ENCODE assay signal across 13 mouse cellular contexts in the genomic region with DNA sequence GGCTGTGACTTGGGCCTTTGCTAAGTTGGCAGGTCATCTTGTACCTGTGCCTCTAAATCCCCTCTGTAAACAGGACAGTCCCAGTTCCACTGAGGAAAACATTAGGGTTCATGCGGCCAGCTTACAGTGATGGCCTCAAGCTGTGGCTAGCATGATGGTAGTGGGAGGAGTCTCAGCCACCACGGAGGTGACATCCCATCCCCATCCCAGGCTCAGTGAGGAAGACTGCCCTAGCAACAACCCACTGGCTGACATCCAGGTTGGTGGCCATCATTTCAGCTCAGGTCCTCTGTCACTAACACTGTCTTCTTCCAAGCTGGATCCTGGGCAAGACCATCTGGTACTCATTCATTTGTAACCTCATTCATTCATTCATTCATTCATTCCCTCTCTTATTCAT. TPM values are rescaled to one million over a fixed set of nuclear protein-coding genes. Genes with fewer than 3 reads are reported as not detected.
DNase-seq lines count a peak whose midpoint lies in the region; ATAC-seq lines count a peak whose summit lies in the region.
"Had no signal": no experiment of that assay in that cellular context is flagged by ENCODE, and none has a peak within 500 bp of the region (broad histone marks: within the 10 kb centered on the region; RNA-seq: fewer than 3 reads in every experiment).

No protein-coding gene starts in this region.

- peak; percentile 68 for DNase-seq in cerebellum, adult 11-12 months
- no peak for DNase-seq in cerebellum, adult 9-10 months
- DNase-seq in limb, embryonic 10.5 days (ENCODE audit: low spot score), result no peak
- no peak for DNase-seq in hindbrain, embryonic 14.5 days (ENCODE audit: low spot score)
- DNase-seq in urinary bladder, adult 18-20 months (ENCODE audit: low spot score in 2 of 2), result no peak
- no peak for DNase-seq in kidney, adult 9 months
- DNase-seq: kidney, adult 8-10 months; thymus, postnatal 14 days had no signal

- ATAC-seq in limb, embryonic 12.5 days (ENCODE audit: insufficient number of reproducible peaks, insufficient read depth, low FRiP score, low TSS enrichment, low read depth), result peak; percentile 40; the same call in 1 of the 2 replicates
- no peak for ATAC-seq in hindbrain, embryonic 14.5 days (ENCODE audit: low FRiP score)
- no peak for ATAC-seq in neural tube, embryonic 13.5 days (ENCODE audit: low read depth)

- no peak overlapping the region for H3K4me3 ChIP-seq in limb, embryonic 12.5 days (replicated peaks)
- H3K4me3 ChIP-seq in limb, embryonic 10.5 days, result no peak overlapping the region
- no peak overlapping the region for H3K4me3 ChIP-seq in hindbrain, embryonic 14.5 days (replicated peaks; ENCODE audit: low read length)
- no peak overlapping the region for H3K4me3 ChIP-seq in neural tube, embryonic 13.5 days
- H3K4me3 ChIP-seq: heart, embryonic 13.5 days; stomach, embryonic 15.5 days had no signal

- H3K9me3 ChIP-seq in limb, embryonic 12.5 days, result no peaks in the 10 kb centered on the region
- no peaks in the 10 kb centered on the region for H3K9me3 ChIP-seq in limb, embryonic 10.5 days (replicated peaks)
- H3K9me3 ChIP-seq in hindbrain, embryonic 14.5 days (ENCODE audit: control insufficient read depth, low read length), result no peaks in the 10 kb centered on the region
- H3K9me3 ChIP-seq in neural tube, embryonic 13.5 days, result no peaks in the 10 kb centered on the region
- H3K9me3 ChIP-seq: heart, embryonic 13.5 days; stomach, embryonic 15.5 days had no signal

- H3K27me3 ChIP-seq in limb, embryonic 12.5 days, result no peaks in the 10 kb centered on the region
- H3K27me3 ChIP-seq in limb, embryonic 10.5 days (ENCODE audit: low read depth, poor library complexity, severe bottlenecking), result no peaks in the 10 kb centered on the region
- H3K27me3 ChIP-seq in hindbrain, embryonic 14.5 days (ENCODE audit: control insufficient read depth, insufficient read depth, low read length), result no peaks in the 10 kb centered on the region
- H3K27me3 ChIP-seq in neural tube, embryonic 13.5 days, result no peaks in the 10 kb centered on the region
- H3K27me3 ChIP-seq: heart, embryonic 13.5 days; stomach, embryonic 15.5 days had no signal

- WGBS in limb, embryonic 12.5 days, result 72% methylated on average over 2 of the region's 2 CpGs
- 59% methylated on average over 2 of the region's 2 CpGs for WGBS in limb, embryonic 10.5 days
- WGBS in hindbrain, embryonic 14.5 days, result 44% methylated on average over 2 of the region's 2 CpGs
- WGBS in neural tube, embryonic 13.5 days, result 48% methylated on average over 2 of the region's 2 CpGs

- H3K4me1 ChIP-seq in limb, embryonic 12.5 days (replicated peaks), result peaks cover 39% of the 10 kb centered on the region
- H3K4me1 ChIP-seq in limb, embryonic 10.5 days, result peaks cover 65% of the 10 kb centered on the region
- H3K4me1 ChIP-seq in hindbrain, embryonic 14.5 days (replicated peaks; ENCODE audit: control insufficient read depth, insufficient read depth, low read length), result peaks cover 44% of the 10 kb centered on the region
- H3K4me1 ChIP-seq in neural tube, embryonic 13.5 days (replicated peaks), result peaks cover 80% of the 10 kb centered on the region

- H3K9ac ChIP-seq in limb, embryonic 12.5 days (replicated peaks), result no peak overlapping the region
- H3K9ac ChIP-seq in hindbrain, embryonic 14.5 days, result no peak overlapping the region
- no peak overlapping the region for H3K9ac ChIP-seq in neural tube, embryonic 13.5 days
- H3K9ac ChIP-seq: liver, embryonic 14.5 days; stomach, embryonic 15.5 days had no signal

- no peak overlapping the region for H3K27ac ChIP-seq in limb, embryonic 12.5 days
- no peak overlapping the region; the same call in 1 of the 2 replicates for H3K27ac ChIP-seq in limb, embryonic 10.5 days
- peak overlapping the region; percentile 73; the same call in 1 of the 2 replicates for H3K27ac ChIP-seq in hindbrain, embryonic 14.5 days
- H3K27ac ChIP-seq in neural tube, embryonic 13.5 days (replicated peaks), result peak overlapping the region; percentile 87; the same call in 1 of the 2 replicates
- H3K27ac ChIP-seq: liver, embryonic 14.5 days; stomach, embryonic 15.5 days had no signal

- no peaks in the 10 kb centered on the region for H3K36me3 ChIP-seq in limb, embryonic 12.5 days
- peaks cover 27% of the 10 kb centered on the region for H3K36me3 ChIP-seq in limb, embryonic 10.5 days
- H3K36me3 ChIP-seq in hindbrain, embryonic 14.5 days (replicated peaks; ENCODE audit: control insufficient read depth, insufficient read depth), result no peaks in the 10 kb centered on the region
- no peaks in the 10 kb centered on the region for H3K36me3 ChIP-seq in neural tube, embryonic 13.5 days
- H3K36me3 ChIP-seq: heart, embryonic 13.5 days; stomach, embryonic 15.5 days had no signal

- no peak overlapping the region for H3K4me2 ChIP-seq in limb, embryonic 12.5 days
- no peak overlapping the region for H3K4me2 ChIP-seq in hindbrain, embryonic 14.5 days (replicated peaks)
- H3K4me2 ChIP-seq in neural tube, embryonic 13.5 days, result no peak overlapping the region
- H3K4me2 ChIP-seq: heart, embryonic 13.5 days; stomach, embryonic 15.5 days had no signal

RNA-seq across cellular contexts. Expression of gene Sdc3, which starts 12.0 kb away (rescaled TPM):
- 30.6 and 42.1 TPM in 2 replicates for polyA plus RNA-seq in limb, embryonic 12.5 days (2016; fragmentation: Nextera tagmentation; extraction: Ambion mirVana)
- polyA plus RNA-seq in limb, embryonic 10.5 days (2016; fragmentation: Nextera tagmentation; extraction: Ambion mirVana), result 26.7 and 38.1 TPM in 2 replicates
- polyA plus RNA-seq in hindbrain, embryonic 14.5 days (2014; fragmentation: Nextera tagmentation; extraction: Ambion mirVana), result 110 and 129 TPM in 2 replicates
- polyA plus RNA-seq in neural tube, embryonic 13.5 days (2015; fragmentation: Nextera tagmentation; extraction: Ambion mirVana), result 76.9 and 78.8 TPM in 2 replicates

Comparison
In these comparisons a context has a peak if more than half of its experiments do, and no peak if none do; other contexts are left out.
1. H3K27ac ChIP-seq: peak in hindbrain, embryonic 14.5 days (single experiment) and neural tube, embryonic 13.5 days (single experiment); none in limb, embryonic 12.5 days (single experiment) and limb, embryonic 10.5 days (single experiment).